Mouse (Mus musculus) layer of hippocampus, adult 9-11 months (tissue): Measurements from ENCODE around the gene Dusp11.
A peak's percentile ranks its signal among the peaks of the same experiment; 100 is the strongest.
"Not testable (repeated sequence)": the region's sequence is repeated elsewhere in the genome, so short reads cannot be mapped to it uniquely, and the experiment has no call there.

Experiments
- DNase-seq: peaks from one replicate; pipeline ENCODE4 v3.0.0; 2022

Dusp11 gene

GRCm38 (mm10) chr6:85935646-85936045, 25.8 kb downstream of the Dusp11 start:
- no peak for DNase-seq

- DNase-seq, result no peak
Observed at GRCm38 (mm10) chr6:85934047-85934446, 27.4 kb downstream of the Dusp11 start.

GRCm38 (mm10) chr6:85929312-85929711, 32.2 kb downstream of the Dusp11 start:
- no peak for DNase-seq

DNA sequence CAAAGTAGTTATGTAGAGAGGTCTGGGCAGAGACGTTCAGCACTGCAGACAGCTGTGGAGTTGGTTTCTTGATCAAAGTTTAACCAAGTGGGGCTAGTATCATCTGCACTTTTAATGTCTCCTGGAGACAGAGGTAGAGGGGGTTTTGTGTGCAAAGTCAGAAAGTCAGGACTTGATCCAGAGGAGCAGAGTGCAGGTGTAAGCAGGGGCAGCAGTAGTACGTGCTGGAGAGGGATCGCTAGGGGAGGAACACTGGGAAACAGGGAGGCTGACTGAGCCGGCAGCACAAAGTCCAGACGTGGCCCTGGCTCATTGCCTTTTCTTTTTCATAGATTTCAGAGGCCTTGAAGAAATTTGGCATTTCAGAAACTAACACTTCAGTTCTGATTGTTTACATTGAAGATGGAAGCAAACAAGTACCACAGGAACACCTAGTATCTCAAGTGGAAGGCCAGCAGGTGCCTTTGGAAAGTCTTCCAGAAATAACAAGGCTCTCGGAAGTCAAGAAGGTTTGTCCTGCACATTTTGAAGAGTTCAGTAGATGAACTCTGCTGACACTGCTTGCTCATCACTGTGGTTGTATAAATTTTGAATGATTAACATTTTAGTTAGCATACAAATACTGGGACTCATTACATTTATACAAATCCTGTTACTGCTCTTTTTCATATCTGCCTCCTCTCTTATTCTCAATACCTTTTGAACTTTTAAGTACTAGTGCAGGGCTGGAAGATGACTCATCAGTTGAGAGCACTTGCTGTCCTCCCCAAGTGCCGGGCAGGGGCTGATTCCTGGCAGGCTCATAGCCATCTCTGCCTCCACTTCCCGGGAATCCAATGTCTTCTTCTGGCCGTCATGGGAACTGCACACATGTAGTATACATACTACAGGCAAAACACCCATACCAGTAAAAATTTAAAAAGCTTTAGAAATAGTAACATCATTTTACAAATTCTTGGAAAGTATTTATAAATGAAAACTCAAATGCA, 33.7 kb downstream of the Dusp11 start:
- no peak for DNase-seq

DNA sequence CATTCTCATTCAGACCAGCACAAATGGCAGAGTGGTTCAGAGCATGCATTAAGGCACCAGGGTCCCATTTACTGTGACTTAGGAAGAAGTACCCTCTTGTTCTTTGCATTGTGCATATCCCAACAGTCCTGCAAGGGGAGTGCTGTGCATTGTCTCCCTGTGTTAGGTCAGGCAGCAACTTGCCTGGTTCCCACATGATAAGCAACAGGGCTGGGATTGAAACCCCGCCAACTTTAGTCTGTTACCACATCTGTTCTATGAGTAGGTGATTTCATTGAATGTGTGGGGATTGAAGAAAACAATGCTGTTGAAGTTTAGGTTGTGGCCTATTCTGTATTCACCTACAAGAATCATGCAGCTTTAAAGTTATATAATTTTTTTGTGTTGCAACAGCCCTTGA, 34.8 kb downstream of the Dusp11 start:
- DNase-seq, result no peak

GRCm38 (mm10) chr6:85923643-85924042, 37.8 kb downstream of the Dusp11 start:
- no peak for DNase-seq

DNA sequence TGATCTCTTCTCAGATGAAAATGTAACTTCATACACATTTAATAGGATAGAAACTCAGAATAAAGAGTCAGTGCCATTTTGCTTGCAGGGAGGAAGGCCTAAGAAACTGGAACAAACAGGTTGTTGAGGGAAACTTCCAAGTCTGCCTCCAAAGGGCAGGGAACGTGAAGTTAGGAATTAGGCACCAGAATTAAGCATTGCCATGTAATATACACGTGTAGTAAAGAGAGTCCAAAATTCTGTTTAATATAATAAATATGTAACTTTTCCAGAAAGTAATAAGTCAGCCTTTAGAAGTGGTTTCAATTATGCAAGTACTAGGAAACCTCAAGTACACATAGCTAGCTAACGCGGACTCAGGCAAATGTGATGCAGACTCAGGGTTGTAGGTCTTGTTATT, 42.1 kb downstream of the Dusp11 start:
- DNase-seq, result no peak

GRCm38 (mm10) chr6:85918341-85918740, 43.1 kb downstream of the Dusp11 start:
- DNase-seq, result not testable (repeated sequence)

GRCm38 (mm10) chr6:85916596-85916995, 44.9 kb downstream of the Dusp11 start:
- no peak for DNase-seq

- DNase-seq, result peak; percentile 94
Observed at GRCm38 (mm10) chr6:85915539-85916513, 45.6 kb downstream of the Dusp11 start, which contains the start of gene Nat8f1. TSS of gene Nat8f1 (minus strand) at chr6:85915687.

GRCm38 (mm10) chr6:85915141-85915538, 46.3 kb downstream of the Dusp11 start:
- DNase-seq, result no peak

GRCm38 (mm10) chr6:85911587-85911986, 49.9 kb downstream of the Dusp11 start, which contains the start of gene Tprkb:
TSS of gene Tprkb (plus strand) at chr6:85911865.
- no peak for DNase-seq

DNA sequence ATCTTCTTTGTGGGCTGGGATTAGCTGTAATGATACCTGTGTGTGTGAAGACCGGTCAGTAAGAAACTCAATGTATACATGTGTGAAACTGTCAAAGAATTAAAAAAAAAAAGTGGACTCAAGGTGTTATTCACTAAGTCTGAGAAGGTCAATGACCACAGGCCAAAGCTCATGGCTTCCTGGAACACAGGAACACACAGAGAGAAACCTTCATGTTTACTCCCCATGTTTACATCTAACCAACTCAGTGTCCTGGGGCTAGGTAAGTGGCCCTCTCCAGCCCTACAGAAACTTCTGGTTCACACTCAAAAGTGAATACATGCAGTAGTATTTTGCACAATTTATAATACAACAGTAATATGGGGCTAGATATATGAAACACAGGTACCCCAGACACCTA, 51.8 kb downstream of the Dusp11 start:
- no peak for DNase-seq

- DNase-seq, result no peak
Observed at GRCm38 (mm10) chr6:85908341-85908740, 53.1 kb downstream of the Dusp11 start.

GRCm38 (mm10) chr6:85906911-85907351, 54.5 kb downstream of the Dusp11 start:
- peak; percentile 93 for DNase-seq

DNA sequence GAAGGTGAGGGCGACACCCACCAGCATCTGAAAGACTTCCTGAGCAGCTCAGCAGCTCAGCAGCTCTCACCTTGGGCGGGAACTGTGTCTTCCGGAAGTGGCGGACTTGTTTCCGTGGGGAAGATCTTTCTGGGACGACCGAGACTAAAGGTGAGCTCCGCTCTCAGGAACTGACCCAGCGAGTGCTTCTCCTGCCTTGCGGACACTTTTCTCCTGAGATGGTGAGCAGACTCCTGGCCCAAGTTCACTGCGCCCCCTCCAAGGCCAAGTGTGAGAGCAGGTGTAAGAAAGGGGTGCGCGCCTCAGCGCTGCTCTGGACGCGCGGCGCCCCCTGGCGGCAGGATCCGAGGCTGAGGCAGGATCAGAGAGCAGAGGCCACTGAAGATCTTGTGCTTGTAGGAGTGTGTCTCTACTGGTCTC, 56.8 kb downstream of the Dusp11 start, which contains the start of gene Nat8f4:
Nat8f4 (minus strand) TSS at position 243 of the 420 bp plus-strand sequence.
- peak; percentile 77 for DNase-seq

GRCm38 (mm10) chr6:85902303-85902702, 59.2 kb downstream of the Dusp11 start:
- no peak for DNase-seq

DNA sequence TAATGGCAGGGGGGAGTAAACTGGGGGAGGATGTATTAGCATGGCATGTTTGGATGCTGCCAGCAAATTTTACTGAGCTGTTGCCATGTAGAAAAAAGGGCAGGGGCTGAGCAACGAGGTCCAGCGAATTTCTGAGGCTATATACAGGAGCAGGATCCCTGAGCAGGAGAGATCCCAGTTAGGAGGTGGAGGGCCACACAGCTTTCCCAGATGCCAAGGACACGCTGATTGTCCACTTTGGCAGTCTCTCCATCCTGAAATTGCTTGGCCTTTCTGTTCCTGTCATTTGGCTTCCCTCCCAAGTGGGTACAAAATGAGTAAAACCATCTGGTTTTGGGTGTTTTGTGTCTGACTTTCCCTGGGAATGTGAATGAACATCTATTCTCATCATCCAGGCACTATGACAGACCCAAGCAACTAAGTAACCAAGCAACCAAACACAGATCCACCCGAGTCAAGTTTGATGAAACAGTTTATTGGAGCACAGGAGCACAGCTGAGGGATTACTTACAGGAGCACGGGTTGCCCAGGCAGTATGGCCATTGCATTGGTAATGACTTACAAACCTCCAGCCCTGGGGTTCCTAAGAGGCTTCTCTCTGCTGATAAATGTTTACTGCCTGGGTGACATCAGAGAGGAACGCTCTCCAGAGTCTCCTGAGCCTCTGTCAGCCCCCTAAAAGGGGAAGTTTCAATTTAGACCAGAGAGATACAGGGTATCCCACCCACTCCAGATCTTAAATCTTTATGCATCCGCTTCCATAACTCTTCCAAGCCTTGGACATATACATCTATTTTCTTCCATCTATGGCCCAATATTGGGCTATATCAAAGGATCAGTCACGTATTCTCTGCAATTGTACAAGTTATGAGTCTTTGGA, 62.6 kb downstream of the Dusp11 start:
- DNase-seq, result not testable (repeated sequence)

DNA sequence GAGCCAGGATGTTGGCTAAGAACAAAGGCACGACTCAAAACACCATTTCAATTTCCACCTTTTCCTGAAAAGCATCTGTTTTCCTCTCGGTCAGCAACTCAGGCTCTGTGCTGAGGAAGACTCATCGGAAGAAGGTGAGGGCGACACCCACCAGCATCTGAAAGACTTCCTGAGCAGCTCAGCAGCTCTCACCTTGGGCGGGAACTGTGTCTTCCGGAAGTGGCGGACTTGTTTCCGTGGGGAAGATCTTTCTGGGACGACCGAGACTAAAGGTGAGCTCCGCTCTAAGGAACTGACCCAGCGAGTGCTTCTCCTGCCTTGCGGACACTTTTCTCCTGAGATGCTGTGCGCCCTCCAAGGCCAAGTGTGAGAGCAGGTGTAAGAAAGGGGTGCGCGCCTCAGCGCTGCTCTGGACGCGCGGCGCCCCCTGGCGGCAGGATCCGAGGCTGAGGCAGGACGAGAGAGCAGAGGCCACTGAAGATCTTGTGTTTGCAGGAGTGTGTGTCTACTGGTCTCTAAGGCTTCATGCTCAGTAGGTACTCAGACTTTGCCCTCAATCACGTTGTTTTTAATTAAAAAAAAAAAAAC, 66.3 kb downstream of the Dusp11 start:
- not testable (repeated sequence) for DNase-seq
